Mouse (Mus musculus) B cell, adult 62 days (primary cell): ENCODE data around the gene Pak1ip1. TPM values are rescaled to one million over a fixed set of nuclear protein-coding genes. Genes with fewer than 3 reads are reported as not detected.

Experiments used
- total RNA-seq: library from RNA; stranded (reverse); gene quantifications from 4 replicates; pipeline ENCODE4 v1.2.4, GENCODE M21; 2023

Gene Pak1ip1
- 65.8 to 70.2 TPM (median 67.6 TPM) in 4 replicates for total RNA-seq

DNA sequence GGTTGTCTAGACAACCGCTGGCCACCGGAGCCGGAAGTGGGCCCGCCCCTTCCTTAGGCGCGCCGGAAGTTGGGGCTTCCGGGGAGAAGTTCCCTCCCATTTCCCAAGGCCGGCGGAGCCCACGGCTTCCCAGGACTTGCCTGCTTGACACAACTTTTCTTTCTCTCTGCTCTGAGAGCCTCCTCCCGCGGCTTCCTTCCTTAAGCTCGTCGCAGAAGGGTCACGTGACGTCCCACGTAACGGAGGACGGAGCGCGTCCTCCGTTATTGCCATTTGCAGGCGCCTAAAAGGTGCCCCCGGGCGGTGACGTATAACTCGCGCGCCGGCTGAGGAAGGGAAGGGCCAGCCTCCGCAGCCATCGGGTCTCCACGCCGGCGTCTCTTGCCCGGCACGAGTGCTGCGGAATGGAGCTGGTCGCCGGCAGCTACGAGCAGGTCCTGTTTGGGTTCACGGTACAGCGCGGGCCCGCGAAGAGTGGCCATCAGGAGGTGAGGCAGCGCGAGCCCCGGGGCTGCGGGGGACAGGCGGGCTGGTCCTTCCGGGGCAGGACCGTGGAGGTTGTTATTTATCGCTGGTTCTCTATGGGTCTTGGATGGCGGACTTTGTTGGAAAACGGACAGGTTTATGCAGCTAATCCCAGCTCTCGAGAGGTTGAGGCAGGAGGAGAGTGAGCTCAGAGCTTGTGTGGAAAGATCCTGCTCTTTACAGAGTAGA is at the start of gene Pak1ip1:
Gene Pak1ip1 (plus strand): TSS at position 98 of the 714 bp plus-strand sequence.

DNA sequence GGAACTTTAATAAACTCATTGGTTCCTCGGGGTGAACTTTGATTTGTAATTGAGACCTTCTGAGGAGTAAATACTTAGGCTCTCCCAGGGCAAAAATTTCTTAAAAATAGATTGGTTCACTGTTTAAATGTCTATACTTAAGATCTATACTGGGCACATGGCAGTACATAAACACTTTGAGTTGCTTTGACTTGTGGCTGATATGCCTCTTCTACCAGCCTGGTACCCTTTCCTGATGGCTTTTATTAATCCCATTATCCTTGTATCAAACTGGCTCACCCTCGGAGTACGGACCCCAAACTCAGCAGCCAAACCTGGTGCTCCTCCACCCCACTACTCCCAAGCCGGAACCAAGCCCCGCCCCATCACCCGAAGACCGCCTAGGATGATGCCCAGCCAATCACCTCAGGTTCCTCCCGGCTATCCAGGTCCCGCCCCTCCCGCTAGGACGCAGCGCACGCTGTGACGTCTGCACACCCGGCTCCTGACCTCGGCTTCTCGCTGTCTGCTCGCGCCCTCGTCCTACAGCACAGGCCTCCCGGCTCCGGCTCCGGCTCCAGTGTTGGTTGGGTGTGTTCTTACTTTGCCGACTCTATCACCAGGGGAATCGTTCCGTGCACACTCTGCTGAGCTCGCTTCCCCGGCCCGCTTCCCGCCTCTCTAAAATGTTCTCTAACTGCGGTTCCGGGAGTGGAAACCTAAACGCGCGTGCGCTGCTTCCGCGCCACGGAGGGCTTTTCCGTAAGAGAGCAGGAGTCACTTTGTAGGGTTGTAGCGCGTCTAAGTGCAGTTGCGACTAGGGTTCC is 15.2 kb downstream of the Pak1ip1 start, which contains the start of gene Tmem14c:
Gene Tmem14c (plus strand): TSS at position 464 of the 806 bp plus-strand sequence.

Other genes starting within 250 kb of the Pak1ip1 start
- gene Gcnt2, start 141.3 kb upstream of the Pak1ip1 start, total RNA-seq: 0.12 TPM in 1 of 4 replicates, not detected in the others
- 31.1 to 32.9 TPM (median 31.7 TPM) in 4 replicates for gene Tmem14c, start 15.3 kb downstream of the Pak1ip1 start, total RNA-seq
- gene Mak, start 78.7 kb downstream of the Pak1ip1 start, total RNA-seq: not detected in 4 replicates
- 0.27 TPM in 1 of 4 replicates, not detected in the others for gene Gcm2, start 110.0 kb downstream of the Pak1ip1 start, total RNA-seq
- gene Sycp2l, start 113.3 kb downstream of the Pak1ip1 start, total RNA-seq: not detected in 4 replicates
- not detected in 4 replicates for gene Elovl2, start 219.4 kb downstream of the Pak1ip1 start, total RNA-seq
- 3.6 to 5.4 TPM (median 4.3 TPM) in 4 replicates for gene Smim13, start 248.8 kb downstream of the Pak1ip1 start, total RNA-seq